Mouse (Mus musculus) embryonic fibroblast, embryonic 13.5 days (primary cell): ENCODE measurements at regions not wholly inside any gene's neighbourhood (a gene's known extent, or its start where the extent isn't known, plus 50 kb on each side); places are given as distances from the start of the nearest gene placed in this dataset.

Source experiments
- CTCF ChIP-seq: IDR thresholded peaks from 2 replicates; pipeline ENCODE4 v1.5.1; 2011; ENCODE audit warnings: mild to moderate bottlenecking, control low read depth, low read length, moderate library complexity, borderline replicate concordance; ENCODE audit not compliant: insufficient read depth
- POLR2A ChIP-seq: IDR thresholded peaks from 2 replicates; pipeline ENCODE4 v1.6.1; 2011; ENCODE audit warnings: low read depth, mild to moderate bottlenecking, control low read depth, low read length, moderate library complexity

- TF ChIP-seq CTCF (no peak), POLR2A (no peak)
Measured at GRCm38 (mm10) chr13:35404428-35404827, 255.2 kb upstream of the Cdyl start.
